Mouse (Mus musculus) mature B cell (primary cell): ENCODE measurements around the gene Grin2a.

Experiments
- in situ Hi-C: fragments of 300-500 bp; cut with MboI; formaldehyde crosslinking; loops from 2 replicates; pipeline ENCODE4 v1.14.3; 2019

The Grin2a gene

GRCm38 (mm10) chr16:9994951-9995813 lies at the start of gene Grin2a:
Grin2a (minus strand) TSS chr16:9995560.
- in situ Hi-C loops, result no loop called here

- in situ Hi-C loops, result no loop called here
Observed at GRCm38 (mm10) chr16:10035582-10036215, 40.3 kb upstream of the Grin2a start.

GRCm38 (mm10) chr16:10033416-10033979 lies 38.1 kb upstream of the Grin2a start:
- in situ Hi-C loops, result no loop called here

GRCm38 (mm10) chr16:10031891-10032290 lies 36.5 kb upstream of the Grin2a start:
- in situ Hi-C loops, result no loop called here

GRCm38 (mm10) chr16:10026741-10027140 lies 31.4 kb upstream of the Grin2a start:
- in situ Hi-C loops, result no loop called here

- in situ Hi-C loops, result no loop called here
Observed at GRCm38 (mm10) chr16:10009743-10010142, 14.4 kb upstream of the Grin2a start.

- in situ Hi-C loops, result no loop called here
Observed at GRCm38 (mm10) chr16:10005606-10006005, 10.2 kb upstream of the Grin2a start.

- in situ Hi-C loops, result no loop called here
Observed at GRCm38 (mm10) chr16:10004096-10004495, 8.7 kb upstream of the Grin2a start.

GRCm38 (mm10) chr16:10003001-10003400 lies 7.6 kb upstream of the Grin2a start:
- in situ Hi-C loops, result no loop called here

- in situ Hi-C loops, result no loop called here
Observed at GRCm38 (mm10) chr16:10001601-10002000, 6.2 kb upstream of the Grin2a start.

GRCm38 (mm10) chr16:9999926-10000325 lies 4.6 kb upstream of the Grin2a start:
- in situ Hi-C loops, result no loop called here

- in situ Hi-C loops, result no loop called here
Observed at GRCm38 (mm10) chr16:9997931-9998330, 2.6 kb upstream of the Grin2a start.

- in situ Hi-C loops, result no loop called here
Observed at GRCm38 (mm10) chr16:9995814-9996210, 452 bp upstream of the Grin2a start.

GRCm38 (mm10) chr16:9994041-9994950 lies 1.1 kb downstream of the Grin2a start:
- in situ Hi-C loops, result no loop called here

- in situ Hi-C loops, result no loop called here
Observed at GRCm38 (mm10) chr16:9993255-9994040, 1.9 kb downstream of the Grin2a start.

- in situ Hi-C loops, result no loop called here
Observed at GRCm38 (mm10) chr16:9992773-9993221, 2.6 kb downstream of the Grin2a start.

GRCm38 (mm10) chr16:9992076-9992772 lies 3.1 kb downstream of the Grin2a start:
- in situ Hi-C loops, result no loop called here

- in situ Hi-C loops, result no loop called here
Observed at GRCm38 (mm10) chr16:9985041-9985440, 10.3 kb downstream of the Grin2a start.

- in situ Hi-C loops, result no loop called here
Observed at GRCm38 (mm10) chr16:9980641-9981040, 14.7 kb downstream of the Grin2a start.

- in situ Hi-C loops, result no loop called here
Observed at GRCm38 (mm10) chr16:9978173-9978572, 17.2 kb downstream of the Grin2a start.
